Mouse (Mus musculus) heart, embryonic 11.5 days (tissue): ENCODE data around the gene Rspo1. TPM values are rescaled to one million over a fixed set of nuclear protein-coding genes. Genes with fewer than 3 reads are reported as not detected.

Experiments
- ATAC-seq: fragments of 200-750 bp; cut with Nextera tagmentation; replicated peaks from 2 replicates; pipeline ENCODE4 v1.8.0; 2017; ENCODE audit warnings: moderate library complexity; ENCODE audit not compliant: insufficient number of reproducible peaks, low FRiP score, low TSS enrichment
- H3K27ac ChIP-seq: fragments of 300-500 bp; sonication (generic); 2 replicates; pipeline ENCODE4 v1.5.1; 2014; ENCODE audit warnings: mild to moderate bottlenecking, low read depth, low read length
- H3K27me3 ChIP-seq: fragments of 300-500 bp; sonication (generic); 2 replicates; pipeline ENCODE4 v1.6.1; 2014; ENCODE audit warnings: mild to moderate bottlenecking, low read length, mixed read lengths; ENCODE audit not compliant: control insufficient read depth, insufficient read depth
- H3K36me3 ChIP-seq: fragments of 300-500 bp; sonication (generic); 2 replicates; pipeline ENCODE4 v1.6.1; 2014; ENCODE audit warnings: mild to moderate bottlenecking, low read length, moderate library complexity, mixed read lengths; ENCODE audit not compliant: control insufficient read depth, insufficient read depth
- H3K4me1 ChIP-seq: fragments of 300-500 bp; sonication (generic); 2 replicates; pipeline ENCODE4 v1.6.1; 2014; ENCODE audit warnings: low read length; ENCODE audit not compliant: control insufficient read depth, insufficient read depth
- H3K4me2 ChIP-seq: fragments of 300-500 bp; sonication (generic); 2 replicates; pipeline ENCODE4 v1.6.1; 2014; ENCODE audit warnings: mild to moderate bottlenecking, moderate library complexity
- H3K4me3 ChIP-seq: fragments of 300-500 bp; sonication (generic); 2 replicates; pipeline ENCODE4 v1.5.1; 2014; ENCODE audit warnings: low read depth, low read length
- H3K9ac ChIP-seq: fragments of 300-500 bp; sonication (generic); 2 replicates; pipeline ENCODE4 v1.6.1; 2014; ENCODE audit warnings: mild to moderate bottlenecking, low read depth, low read length, moderate library complexity
- H3K9me3 ChIP-seq: fragments of 300-500 bp; sonication (generic); replicated peaks from 2 replicates; pipeline ENCODE4 v1.6.1; 2016; ENCODE audit warnings: low read length; ENCODE audit not compliant: control insufficient read depth
- WGBS: fragments of 180-500 bp; shearing (Covaris S2); extraction: QIAGEN DNeasy Blood & Tissue Kit; methylation state at CpG from one replicate; pipeline ENCODE4 v1.1.7; 2014; ENCODE audit not compliant: insufficient replicate concordance; 5-methylcytosine and 5-hydroxymethylcytosine counted together
- polyA plus RNA-seq: library from polyadenylated mRNA; unstranded; fragments of >200 nt; fragmentation: Nextera tagmentation; extraction: Ambion mirVana; gene quantifications from 2 replicates; pipeline ENCODE4 v1.2.1, GENCODE M21; 2014

Gene Rspo1
- polyA plus RNA-seq, 1 experiment from 2014 or later, result 10.4 TPM

- Histone ChIP-seq H3K4me3 (no peak overlapping the region), H3K9ac (no peak overlapping the region), H3K36me3 (no peaks in the 10 kb centered on the region), H3K27me3 (no peaks in the 10 kb centered on the region), H3K27ac (no peak overlapping the region), H3K4me1 (no peaks in the 10 kb centered on the region), H3K9me3 (no peaks in the 10 kb centered on the region), H3K4me2 (no peak overlapping the region)
- no peak for ATAC-seq
- 72% methylated on average over 21 of the region's 21 CpGs for WGBS
These were observed 35.8 kb upstream of the Rspo1 start for GRCm38 (mm10) chr4:124950181-124951035.

- no peak overlapping the region for H3K4me3 ChIP-seq
- no peak overlapping the region for H3K27ac ChIP-seq
- no peaks in the 10 kb centered on the region for H3K4me1 ChIP-seq
- no peak for ATAC-seq
- WGBS, result 36% methylated on average over 10 of the region's 10 CpGs
- no peak overlapping the region for H3K4me2 ChIP-seq
- no peak overlapping the region for H3K9ac ChIP-seq
- H3K27me3 ChIP-seq, result no peaks in the 10 kb centered on the region
- no peaks in the 10 kb centered on the region for H3K9me3 ChIP-seq
- no peaks in the 10 kb centered on the region for H3K36me3 ChIP-seq
These were observed 35.2 kb upstream of the Rspo1 start for GRCm38 (mm10) chr4:124951036-124951433.

- H3K4me2 ChIP-seq, result no peak overlapping the region
- 56% methylated on average over 4 of the region's 4 CpGs for WGBS
- H3K4me3 ChIP-seq, result no peak overlapping the region
- no peaks in the 10 kb centered on the region for H3K9me3 ChIP-seq
- no peaks in the 10 kb centered on the region for H3K36me3 ChIP-seq
- no peak for ATAC-seq
- H3K27ac ChIP-seq, result no peak overlapping the region
- H3K9ac ChIP-seq, result no peak overlapping the region
- H3K27me3 ChIP-seq, result no peaks in the 10 kb centered on the region
- no peaks in the 10 kb centered on the region for H3K4me1 ChIP-seq
These were observed 32.7 kb upstream of the Rspo1 start for GRCm38 (mm10) chr4:124953546-124953945.

GRCm38 (mm10) chr4:124957284-124957683 lies 28.9 kb upstream of the Rspo1 start:
- H3K27ac ChIP-seq, result no peak overlapping the region
- no peak overlapping the region for H3K4me2 ChIP-seq
- no peaks in the 10 kb centered on the region for H3K4me1 ChIP-seq
- no peak overlapping the region for H3K4me3 ChIP-seq
- no peak for ATAC-seq
- H3K9ac ChIP-seq, result no peak overlapping the region
- H3K9me3 ChIP-seq, result no peaks in the 10 kb centered on the region
- no peaks in the 10 kb centered on the region for H3K36me3 ChIP-seq
- no peaks in the 10 kb centered on the region for H3K27me3 ChIP-seq
- WGBS, result 57% methylated on average over 2 of the region's 2 CpGs

GRCm38 (mm10) chr4:124959062-124959461 lies 27.2 kb upstream of the Rspo1 start:
- Histone ChIP-seq H3K4me3 (no peak overlapping the region), H3K27me3 (no peaks in the 10 kb centered on the region), H3K27ac (no peak overlapping the region), H3K36me3 (no peaks in the 10 kb centered on the region), H3K9ac (no peak overlapping the region), H3K4me2 (no peak overlapping the region), H3K9me3 (no peaks in the 10 kb centered on the region), H3K4me1 (no peaks in the 10 kb centered on the region)
- 64% methylated on average over 11 of the region's 11 CpGs for WGBS
- ATAC-seq, result no peak

- Histone ChIP-seq H3K4me1 (no peaks in the 10 kb centered on the region), H3K9ac (no peak overlapping the region), H3K9me3 (no peaks in the 10 kb centered on the region), H3K36me3 (no peaks in the 10 kb centered on the region), H3K4me3 (no peak overlapping the region), H3K27ac (no peak overlapping the region), H3K4me2 (no peak overlapping the region), H3K27me3 (no peaks in the 10 kb centered on the region)
- ATAC-seq, result no peak
- WGBS, result 83% methylated on average over 11 of the region's 11 CpGs
These were observed 25.3 kb upstream of the Rspo1 start for GRCm38 (mm10) chr4:124960940-124961339.

GRCm38 (mm10) chr4:124962576-124962975 lies 23.7 kb upstream of the Rspo1 start:
- Histone ChIP-seq H3K4me1 (no peaks in the 10 kb centered on the region), H3K4me3 (no peak overlapping the region), H3K36me3 (no peaks in the 10 kb centered on the region), H3K27ac (no peak overlapping the region), H3K9me3 (no peaks in the 10 kb centered on the region), H3K4me2 (no peak overlapping the region), H3K9ac (no peak overlapping the region), H3K27me3 (no peaks in the 10 kb centered on the region)
- WGBS, result 24% methylated on average over 11 of the region's 11 CpGs
- ATAC-seq, result no peak

- H3K27ac ChIP-seq, result no peak overlapping the region
- no peak for ATAC-seq
- 12% methylated on average over 8 of the region's 8 CpGs for WGBS
These were observed 21.2 kb upstream of the Rspo1 start for GRCm38 (mm10) chr4:124964912-124965599.

More at GRCm38 (mm10) chr4:124964912-124965599, 21.2 kb upstream of the Rspo1 start:
- Histone ChIP-seq H3K9ac (0 out of 2 replicates have a peak overlapping the region, but pooled peaks have one; percentile 7), H3K9me3 (no peaks in the 10 kb centered on the region), H3K27me3 (peaks cover under 1% of the 10 kb centered on the region; the same call in 1 of the 2 replicates), H3K4me2 (no peak overlapping the region), H3K36me3 (no peaks in the 10 kb centered on the region), H3K4me3 (no peak overlapping the region), H3K4me1 (no peaks in the 10 kb centered on the region)
